Mouse (Mus musculus) CH12.LX (cell line): ENCODE measurements at regions not wholly inside any gene's neighbourhood (a gene's known extent, or its start where the extent isn't known, plus 50 kb on each side); places are given as distances from the start of the nearest gene placed in this dataset.

Source experiments
- DNase-seq: peaks from one replicate; pipeline ENCODE4 v3.0.0-alpha.2; 2013; ENCODE audit errors: extremely low read depth
- H3K27ac ChIP-seq: 2 replicates; pipeline ENCODE4 v1.5.1; 2012; ENCODE audit warnings: low read depth, mild to moderate bottlenecking, control low read depth, moderate library complexity; ENCODE audit not compliant: insufficient read depth
- H3K27me3 ChIP-seq: replicated peaks from 2 replicates; pipeline ENCODE3; 2012; ENCODE audit warnings: inconsistent platforms
- H3K36me3 ChIP-seq, 2 experiments: replicated peaks in 1 of 2; 2 replicates each; pipeline versions ENCODE3 to v1.6.1; 2012; ENCODE audit warnings: inconsistent platforms in 1 of 2, low read length in 1 of 2, mild to moderate bottlenecking in 1 of 2, mixed read lengths in 1 of 2, moderate library complexity in 1 of 2; ENCODE audit not compliant: control insufficient read depth in 1 of 2, insufficient read depth in 1 of 2
- H3K4me1 ChIP-seq, 2 experiments: 2 replicates each; pipeline ENCODE4 v1.6.1; 2012; ENCODE audit warnings: inconsistent platforms in 1 of 2, moderate library complexity in 1 of 2; ENCODE audit not compliant: insufficient read depth in 2 of 2, control insufficient read depth in 1 of 2
- H3K4me2 ChIP-seq: 2 replicates; pipeline ENCODE4 v1.6.1; 2012; ENCODE audit warnings: low read depth, mild to moderate bottlenecking, control low read depth; ENCODE audit not compliant: poor library complexity, insufficient read depth, severe bottlenecking
- H3K4me3 ChIP-seq, 3 experiments: fragments of 150-350 bp in 1 of 3; sonication (generic) in 1 of 3; replicated peaks in 1 of 3; 2 replicates each; pipeline versions ENCODE3 to v1.5.1; 2011 to 2012; ENCODE audit warnings: low read depth in 2 of 3, low read length in 2 of 3, mild to moderate bottlenecking in 2 of 3, moderate library complexity in 2 of 3, control low read depth in 1 of 3, improper control_type of control experiment in 1 of 3, inconsistent platforms in 1 of 3, mixed read lengths in 1 of 3; ENCODE audit not compliant: poor library complexity in 1 of 3
- H3K79me2 ChIP-seq: replicated peaks from 2 replicates; pipeline ENCODE4 v1.6.1; 2012; ENCODE audit warnings: mild to moderate bottlenecking, moderate library complexity; ENCODE audit not compliant: control insufficient read depth, poor library complexity, insufficient read depth, severe bottlenecking; ENCODE audit errors: extremely low read depth
- H3K9ac ChIP-seq: 2 replicates; pipeline ENCODE4 v1.6.1; 2012; ENCODE audit warnings: low read depth, mild to moderate bottlenecking, control low read depth, moderate library complexity; ENCODE audit not compliant: insufficient read depth
- H3K9me3 ChIP-seq: replicated peaks from 2 replicates; pipeline ENCODE3; 2012; ENCODE audit warnings: low read length, inconsistent platforms, mixed read lengths
- BHLHE40 ChIP-seq: IDR thresholded peaks from 2 replicates; pipeline ENCODE4 v1.6.1; 2011; ENCODE audit warnings: mild to moderate bottlenecking, low read depth, low read length, improper control_type of control experiment
- CHD1 ChIP-seq: IDR thresholded peaks from 2 replicates; pipeline ENCODE4 v1.6.1; 2012; ENCODE audit warnings: low read depth, low read length, improper control_type of control experiment, inconsistent platforms
- E2F4 ChIP-seq: IDR thresholded peaks from 2 replicates; pipeline ENCODE4 v1.6.1; 2011; ENCODE audit warnings: low read depth, low read length, improper control_type of control experiment; ENCODE audit not compliant: insufficient replicate concordance
- ETS1 ChIP-seq: conservative IDR thresholded peaks from 2 replicates; pipeline ENCODE4 v1.6.1; 2012; ENCODE audit warnings: low read depth, mild to moderate bottlenecking, inconsistent platforms, low read length, improper control_type of control experiment, moderate library complexity
- HCFC1 ChIP-seq: IDR thresholded peaks from 2 replicates; pipeline ENCODE4 v1.6.1; 2012; ENCODE audit warnings: low read depth, mild to moderate bottlenecking, inconsistent platforms, low read length, improper control_type of control experiment
- MAX ChIP-seq: IDR thresholded peaks from 2 replicates; pipeline ENCODE4 v1.6.1; 2011; ENCODE audit warnings: low read length, improper control_type of control experiment
- MYC ChIP-seq: IDR thresholded peaks from 2 replicates; pipeline ENCODE4 v1.6.1; 2011; ENCODE audit warnings: low read depth, mild to moderate bottlenecking, improper control_type of control experiment, low read length
- POLR2A ChIP-seq: IDR thresholded peaks from 2 replicates; pipeline ENCODE4 v1.6.1; 2011; ENCODE audit warnings: low read depth, mild to moderate bottlenecking, improper control_type of control experiment, low read length
- TBP ChIP-seq: conservative IDR thresholded peaks from 2 replicates; pipeline ENCODE4 v1.6.1; 2011; ENCODE audit warnings: low read depth, low read length, improper control_type of control experiment
- dilution Hi-C: fragments of 300-500 bp; cut with MboI; formaldehyde crosslinking; loops from 2 replicates; pipeline ENCODE4 v1.14.3; 2020; ENCODE audit warnings: low sequenced_read_pairs; ENCODE audit not compliant: extremely low pct_unique_long_range_greater_than_20kb, extremely low pct_ligation_motif_present
- in situ Hi-C: fragments of 300-500 bp; cut with MboI; formaldehyde crosslinking; loops from 3 replicates; pipeline ENCODE4 v1.14.3; 2019; ENCODE audit warnings: low sequenced_read_pairs, low pct_ligation_motif_present, low pct_unique_long_range_greater_than_20kb, mixed read lengths

- dilution Hi-C loops: no loop called here
These were observed 91.4 kb upstream of the Mkln1 start for GRCm38 (mm10) chr6:31307047-31307633.

GRCm38 (mm10) chr6:31307899-31308298 is 90.6 kb upstream of the Mkln1 start:
- H3K79me2 ChIP-seq: no peaks in the 10 kb centered on the region
- no peaks in the 10 kb centered on the region for H3K27me3 ChIP-seq
- dilution Hi-C loops (no loop called here), in situ Hi-C loops (no loop called here)
- DNase-seq: no peak
- H3K4me2 ChIP-seq: no peak overlapping the region
- no peaks in the 10 kb centered on the region for H3K9me3 ChIP-seq
- H3K27ac ChIP-seq: no peak overlapping the region
- TF ChIP-seq MAX: no peak
- TF ChIP-seq BHLHE40: peak; percentile 76
- H3K4me1 ChIP-seq: no peaks in the 10 kb centered on the region
- H3K4me3 ChIP-seq: no peak overlapping the region
- H3K9ac ChIP-seq: no peak overlapping the region
- no peaks in the 10 kb centered on the region for H3K36me3 ChIP-seq

More at GRCm38 (mm10) chr6:31307047-31307633, 91.4 kb upstream of the Mkln1 start:
- Histone ChIP-seq H3K4me2 (no peak overlapping the region), H3K36me3 (no peaks in the 10 kb centered on the region), H3K79me2 (no peaks in the 10 kb centered on the region), H3K27me3 (no peaks in the 10 kb centered on the region), H3K4me1 (no peaks in the 10 kb centered on the region), H3K27ac (no peak overlapping the region), H3K9ac (no peak overlapping the region), H3K4me3 (no peak overlapping the region), H3K9me3 (no peaks in the 10 kb centered on the region)
- TF ChIP-seq HCFC1: no peak
- TF ChIP-seq ETS1: no peak
- TF ChIP-seq CHD1: no peak
- TF ChIP-seq E2F4: no peak
- TF ChIP-seq MYC: no peak
- TF ChIP-seq POLR2A: no peak
- in situ Hi-C loops: no loop called here
- no peak for DNase-seq

GRCm38 (mm10) chr6:31310660-31311059 is 87.9 kb upstream of the Mkln1 start:
- Histone ChIP-seq H3K9ac (no peak overlapping the region), H3K4me2 (no peak overlapping the region), H3K27me3 (no peaks in the 10 kb centered on the region), H3K36me3 (no peaks in the 10 kb centered on the region), H3K4me1 (peaks cover 0 to 7% of the 10 kb centered on the region in 2 experiments; a peak in 1 of 4 replicates), H3K79me2 (no peaks in the 10 kb centered on the region), H3K9me3 (peaks cover 3% of the 10 kb centered on the region), H3K4me3 (no peak overlapping the region), H3K27ac (no peak overlapping the region)
- DNase-seq: no peak
- dilution Hi-C loops: no loop called here
- TF ChIP-seq TBP: no peak
- in situ Hi-C loops: no loop called here
